Mouse (Mus musculus) neural tube, embryonic 13.5 days (tissue): ENCODE data around the gene 6430548M08Rik. TPM values are rescaled to one million over a fixed set of nuclear protein-coding genes. Genes with fewer than 3 reads are reported as not detected.

Experiments
- ATAC-seq: fragments of 200-750 bp; cut with Nextera tagmentation; 2 replicates; pipeline ENCODE4 v1.8.0; 2017; ENCODE audit warnings: low read depth, mild to moderate bottlenecking, moderate TSS enrichment, moderate library complexity
- H3K27ac ChIP-seq: fragments of 300-500 bp; sonication (generic); replicated peaks from 2 replicates; pipeline ENCODE4 v1.5.1; 2015; ENCODE audit warnings: moderate library complexity, mild to moderate bottlenecking, inconsistent platforms
- H3K27me3 ChIP-seq: fragments of 300-500 bp; sonication (generic); 2 replicates; pipeline ENCODE4 v1.6.1; 2015; ENCODE audit warnings: mild to moderate bottlenecking, inconsistent platforms
- H3K36me3 ChIP-seq: fragments of 300-500 bp; sonication (generic); 2 replicates; pipeline ENCODE4 v1.6.1; 2015; ENCODE audit warnings: mild to moderate bottlenecking, inconsistent platforms
- H3K4me1 ChIP-seq: fragments of 300-500 bp; sonication (generic); replicated peaks from 2 replicates; pipeline ENCODE4 v1.6.1; 2015; ENCODE audit warnings: inconsistent platforms
- H3K4me2 ChIP-seq: fragments of 300-500 bp; sonication (generic); 2 replicates; pipeline ENCODE4 v1.6.1; 2015; ENCODE audit warnings: inconsistent platforms, mild to moderate bottlenecking, moderate library complexity
- H3K4me3 ChIP-seq: fragments of 300-500 bp; sonication (generic); 2 replicates; pipeline ENCODE4 v1.5.1; 2015; ENCODE audit warnings: mild to moderate bottlenecking, inconsistent platforms
- H3K9ac ChIP-seq: fragments of 300-500 bp; sonication (generic); 2 replicates; pipeline ENCODE4 v1.6.1; 2015; ENCODE audit warnings: moderate library complexity, mild to moderate bottlenecking, inconsistent platforms
- H3K9me3 ChIP-seq: fragments of 300-500 bp; sonication (generic); 2 replicates; pipeline ENCODE4 v1.6.1; 2016; ENCODE audit warnings: inconsistent platforms
- WGBS: fragments of 180-500 bp; shearing (Covaris S2); methylation state at CpG from one replicate; pipeline ENCODE4 v1.1.7; 2015; 5-methylcytosine and 5-hydroxymethylcytosine counted together
- polyA plus RNA-seq: library from polyadenylated mRNA; unstranded; fragments of >200 nt; fragmentation: Nextera tagmentation; extraction: Ambion mirVana; gene quantifications from 2 replicates; pipeline ENCODE4 v1.2.1, GENCODE M21; 2015

6430548M08Rik gene
- polyA plus RNA-seq, 1 experiment from 2014 or later = 19.4 TPM

GRCm38 (mm10) chr8:120110966-120111365 lies 3.0 kb upstream of the 6430548M08Rik start:
- no peak overlapping the region for H3K27ac ChIP-seq
- WGBS = 74% methylated on average over 4 of the region's 4 CpGs
- peaks cover 12% of the 10 kb centered on the region for H3K27me3 ChIP-seq
- H3K9ac ChIP-seq = no peak overlapping the region
- ATAC-seq = no peak
- no peak overlapping the region for H3K4me3 ChIP-seq
- H3K4me1 ChIP-seq = peaks cover 20% of the 10 kb centered on the region
- H3K36me3 ChIP-seq = 0 out of 2 replicates have a peak, but pooled peaks cover 3% of the 10 kb centered on the region
- no peak overlapping the region for H3K4me2 ChIP-seq
- no peaks in the 10 kb centered on the region for H3K9me3 ChIP-seq

DNA sequence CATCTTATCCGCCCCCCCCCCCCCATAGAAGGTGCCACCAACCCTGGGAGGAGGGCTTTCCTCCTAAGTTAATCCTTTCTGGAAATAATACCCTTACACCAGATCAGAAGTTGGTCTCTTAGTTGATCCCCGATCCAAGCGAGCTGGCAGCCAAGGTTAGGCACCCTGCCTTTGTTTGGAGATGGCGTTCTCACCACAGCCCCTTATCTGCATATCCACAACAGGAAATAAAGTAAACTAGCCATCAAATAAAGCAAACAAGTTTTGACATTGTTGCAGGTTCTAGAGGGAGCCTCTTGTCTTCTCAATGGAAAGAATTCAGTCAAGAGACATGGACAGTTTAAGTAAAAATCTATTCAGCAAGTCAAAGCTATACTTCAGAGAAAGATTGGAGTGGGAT lies 2.6 kb upstream of the 6430548M08Rik start:
- Histone ChIP-seq H3K4me3 (no peak overlapping the region), H3K9me3 (no peaks in the 10 kb centered on the region), H3K4me2 (no peak overlapping the region), H3K36me3 (no peaks in the 10 kb centered on the region), H3K9ac (no peak overlapping the region), H3K27me3 (peaks cover 16% of the 10 kb centered on the region), H3K4me1 (peaks cover 20% of the 10 kb centered on the region), H3K27ac (no peak overlapping the region)
- no peak for ATAC-seq
- 62% methylated on average over 4 of the region's 4 CpGs for WGBS

DNA sequence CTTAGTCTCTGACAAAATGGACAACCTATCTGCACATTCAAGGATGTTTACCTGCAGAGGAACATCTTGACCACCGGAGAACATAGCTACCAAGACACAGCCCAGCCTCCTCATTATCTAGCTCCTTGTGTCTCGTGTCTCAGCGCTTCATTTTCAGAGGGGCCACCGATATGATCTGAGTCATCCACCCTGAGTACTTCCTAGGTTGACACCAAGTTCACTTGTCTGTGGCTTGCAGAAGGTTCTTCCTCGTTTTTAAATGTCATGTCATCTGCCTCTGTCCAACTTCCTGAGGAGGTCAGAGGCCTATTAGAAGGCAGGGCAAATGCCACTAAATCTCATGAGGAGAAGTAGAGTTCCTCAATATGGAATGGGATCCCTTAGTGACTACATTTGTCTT lies 1.4 kb upstream of the 6430548M08Rik start:
- no peak for ATAC-seq
- Histone ChIP-seq H3K4me3 (no peak overlapping the region), H3K4me1 (peaks cover 20% of the 10 kb centered on the region), H3K9ac (no peak overlapping the region), H3K36me3 (no peaks in the 10 kb centered on the region), H3K27ac (no peak overlapping the region), H3K4me2 (no peak overlapping the region), H3K9me3 (no peaks in the 10 kb centered on the region), H3K27me3 (peaks cover 20% of the 10 kb centered on the region)
- WGBS = 81% methylated on average over 5 of the region's 5 CpGs

GRCm38 (mm10) chr8:120113306-120113705 lies 646 bp upstream of the 6430548M08Rik start:
- H3K9ac ChIP-seq = peak overlapping the region; percentile 75
- H3K27ac ChIP-seq = peak overlapping the region; percentile 90
- peaks cover 20% of the 10 kb centered on the region for H3K27me3 ChIP-seq
- H3K4me3 ChIP-seq = peak overlapping the region; percentile 50
- ATAC-seq = peak; percentile 25; the same call in 1 of the 2 replicates
- H3K4me1 ChIP-seq = peaks cover 20% of the 10 kb centered on the region
- WGBS = 5% methylated on average over 10 of the region's 10 CpGs
- H3K9me3 ChIP-seq = no peaks in the 10 kb centered on the region
- H3K36me3 ChIP-seq = no peaks in the 10 kb centered on the region
- peak overlapping the region; percentile 78 for H3K4me2 ChIP-seq

GRCm38 (mm10) chr8:120114315-120114841 lies 426 bp downstream of the 6430548M08Rik start:
- 2% methylated on average over 46 of the region's 46 CpGs for WGBS
- Histone ChIP-seq H3K4me1 (peaks cover 20% of the 10 kb centered on the region), H3K4me3 (peak overlapping the region; percentile 72), H3K36me3 (no peaks in the 10 kb centered on the region), H3K4me2 (peak overlapping the region; percentile 77), H3K9me3 (no peaks in the 10 kb centered on the region), H3K27me3 (peaks cover 20% of the 10 kb centered on the region), H3K9ac (peak overlapping the region; percentile 89), H3K27ac (peak overlapping the region; percentile 77)
- peak; percentile 55 for ATAC-seq

DNA sequence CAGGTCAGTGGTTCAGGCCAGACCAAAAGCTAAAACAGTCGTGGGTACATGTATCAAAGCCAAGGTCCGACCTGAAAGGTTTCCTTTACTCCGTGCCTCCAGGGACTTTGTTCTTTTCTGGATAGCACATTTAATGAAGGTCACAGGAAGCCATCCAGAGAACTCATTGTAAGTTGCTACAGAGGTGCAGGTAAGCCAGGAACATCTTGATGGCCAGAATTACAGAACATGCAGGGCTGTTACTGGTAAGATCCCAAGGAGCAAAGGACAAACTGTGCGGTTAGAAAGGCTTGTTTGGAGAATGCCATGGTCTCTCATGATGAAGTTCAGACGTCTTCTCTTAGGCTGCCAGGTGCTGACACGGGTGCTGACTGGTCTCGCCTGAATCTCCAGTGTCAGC lies 2.6 kb downstream of the 6430548M08Rik start:
- H3K4me3 ChIP-seq = no peak overlapping the region
- peaks cover 20% of the 10 kb centered on the region for H3K27me3 ChIP-seq
- H3K27ac ChIP-seq = no peak overlapping the region
- peaks cover 25% of the 10 kb centered on the region for H3K4me1 ChIP-seq
- 72% methylated on average over 7 of the region's 7 CpGs for WGBS
- no peaks in the 10 kb centered on the region for H3K9me3 ChIP-seq
- no peak overlapping the region for H3K9ac ChIP-seq
- no peak overlapping the region for H3K4me2 ChIP-seq
- ATAC-seq = no peak
- no peaks in the 10 kb centered on the region for H3K36me3 ChIP-seq

- 82% methylated on average over 9 of the region's 9 CpGs for WGBS
- Histone ChIP-seq H3K9me3 (no peaks in the 10 kb centered on the region), H3K4me2 (no peak overlapping the region), H3K9ac (no peak overlapping the region), H3K4me3 (no peak overlapping the region), H3K27ac (no peak overlapping the region), H3K4me1 (peaks cover 26% of the 10 kb centered on the region), H3K36me3 (no peaks in the 10 kb centered on the region), H3K27me3 (peaks cover 20% of the 10 kb centered on the region)
- ATAC-seq = no peak
Observed at GRCm38 (mm10) chr8:120118162-120118561, 4.2 kb downstream of the 6430548M08Rik start.

- peaks cover 20% of the 10 kb centered on the region for H3K27me3 ChIP-seq
- H3K4me2 ChIP-seq = no peak overlapping the region
- peaks cover 22% of the 10 kb centered on the region for H3K4me1 ChIP-seq
- no peak for ATAC-seq
- no peaks in the 10 kb centered on the region for H3K36me3 ChIP-seq
- no peak overlapping the region for H3K9ac ChIP-seq
- no peak overlapping the region for H3K4me3 ChIP-seq
- no peaks in the 10 kb centered on the region for H3K9me3 ChIP-seq
- no peak overlapping the region for H3K27ac ChIP-seq
- WGBS = 82% methylated on average over 5 of the region's 5 CpGs
Observed at GRCm38 (mm10) chr8:120118847-120119246, 4.9 kb downstream of the 6430548M08Rik start.

GRCm38 (mm10) chr8:120119429-120119828 lies 5.5 kb downstream of the 6430548M08Rik start:
- H3K27me3 ChIP-seq = peaks cover 20% of the 10 kb centered on the region
- no peak overlapping the region for H3K27ac ChIP-seq
- H3K4me2 ChIP-seq = no peak overlapping the region
- peaks cover 26% of the 10 kb centered on the region for H3K4me1 ChIP-seq
- H3K4me3 ChIP-seq = no peak overlapping the region
- WGBS = 70% methylated on average over 3 of the region's 3 CpGs
- H3K9me3 ChIP-seq = no peaks in the 10 kb centered on the region
- ATAC-seq = no peak
- no peak overlapping the region for H3K9ac ChIP-seq
- no peaks in the 10 kb centered on the region for H3K36me3 ChIP-seq

GRCm38 (mm10) chr8:120119931-120120330 lies 6.0 kb downstream of the 6430548M08Rik start:
- WGBS = 82% methylated on average over 6 of the region's 6 CpGs
- Histone ChIP-seq H3K27me3 (peaks cover 19% of the 10 kb centered on the region), H3K9ac (no peak overlapping the region), H3K9me3 (no peaks in the 10 kb centered on the region), H3K4me1 (peaks cover 26% of the 10 kb centered on the region), H3K4me2 (no peak overlapping the region), H3K27ac (no peak overlapping the region), H3K4me3 (no peak overlapping the region), H3K36me3 (no peaks in the 10 kb centered on the region)
- no peak for ATAC-seq

- H3K36me3 ChIP-seq = no peaks in the 10 kb centered on the region
- 65% methylated on average over 5 of the region's 5 CpGs for WGBS
- H3K4me1 ChIP-seq = peaks cover 29% of the 10 kb centered on the region
- no peaks in the 10 kb centered on the region for H3K9me3 ChIP-seq
- no peak overlapping the region for H3K4me3 ChIP-seq
- no peak overlapping the region for H3K4me2 ChIP-seq
- ATAC-seq = no peak
- peaks cover 9% of the 10 kb centered on the region for H3K27me3 ChIP-seq
- H3K9ac ChIP-seq = no peak overlapping the region
- H3K27ac ChIP-seq = no peak overlapping the region
Observed at GRCm38 (mm10) chr8:120120951-120121350, 7.0 kb downstream of the 6430548M08Rik start.

- H3K4me2 ChIP-seq = no peak overlapping the region
- H3K9ac ChIP-seq = peak overlapping the region; percentile 41; the same call in 1 of the 2 replicates
- no peaks in the 10 kb centered on the region for H3K36me3 ChIP-seq
- no peak overlapping the region for H3K27ac ChIP-seq
- no peak overlapping the region for H3K4me3 ChIP-seq
- peaks cover 42% of the 10 kb centered on the region for H3K4me1 ChIP-seq
- H3K27me3 ChIP-seq = no peaks in the 10 kb centered on the region
- WGBS = 58% methylated on average over 6 of the region's 6 CpGs
- no peaks in the 10 kb centered on the region for H3K9me3 ChIP-seq
- no peak for ATAC-seq
Observed at GRCm38 (mm10) chr8:120124261-120124660, 10.3 kb downstream of the 6430548M08Rik start.

- 43% methylated on average over 7 of the region's 7 CpGs for WGBS
- ATAC-seq = no peak; the same call in 1 of the 2 replicates
- H3K9ac ChIP-seq = peak overlapping the region; percentile 41
- H3K36me3 ChIP-seq = no peaks in the 10 kb centered on the region
- H3K9me3 ChIP-seq = no peaks in the 10 kb centered on the region
- H3K27me3 ChIP-seq = no peaks in the 10 kb centered on the region
- no peak overlapping the region for H3K4me3 ChIP-seq
- peaks cover 47% of the 10 kb centered on the region for H3K4me1 ChIP-seq
- H3K4me2 ChIP-seq = no peak overlapping the region
- H3K27ac ChIP-seq = no peak overlapping the region; the same call in 1 of the 2 replicates
Observed at GRCm38 (mm10) chr8:120124836-120125389, 11.0 kb downstream of the 6430548M08Rik start.
